Mouse (Mus musculus): ENCODE data around the gene Arl3.

GRCm38 (mm10) chr19:46598187-46598586 lies 25.2 kb upstream of the Arl3 start:
- no peak for TF ChIP-seq CTCF (IDR thresholded peaks at IDR 0.05; ENCODE audit: low read depth)
- TF ChIP-seq EP300 (optimal IDR thresholded peaks at IDR 0.05), result no peak

Measured in stomach, postnatal 0 days (tissue).